Mouse (Mus musculus) thymus, adult 18-20 months (tissue): ENCODE data around the gene Epas1.

Experiments
- DNase-seq, 2 experiments: peaks; one replicate each; pipeline ENCODE4 v3.0.0; 2022; ENCODE audit warnings: mixed read lengths in 2 of 2

The Epas1 gene

GRCm38 (mm10) chr17:86832562-86833327 is 79.2 kb downstream of the Epas1 start:
- DNase-seq: no peak

- DNase-seq: no peak
Observed at GRCm38 (mm10) chr17:86833945-86834344, 80.4 kb downstream of the Epas1 start.

GRCm38 (mm10) chr17:86839308-86839707 is 85.8 kb downstream of the Epas1 start:
- no peak for DNase-seq

GRCm38 (mm10) chr17:86850700-86851337 is 97.3 kb downstream of the Epas1 start:
- DNase-seq: no peak

GRCm38 (mm10) chr17:86851782-86852181 is 98.3 kb downstream of the Epas1 start:
- DNase-seq: no peak

- DNase-seq: no peak
Observed at GRCm38 (mm10) chr17:86852591-86853031, 99.1 kb downstream of the Epas1 start.

- no peak for DNase-seq
Observed at GRCm38 (mm10) chr17:86870586-86870985, 117.1 kb downstream of the Epas1 start.

GRCm38 (mm10) chr17:86872643-86873042 is 119.1 kb downstream of the Epas1 start:
- no peak for DNase-seq

GRCm38 (mm10) chr17:86876940-86877339 is 123.4 kb downstream of the Epas1 start:
- no peak for DNase-seq

- no peak for DNase-seq
Observed at GRCm38 (mm10) chr17:86877747-86878146, 124.2 kb downstream of the Epas1 start.

- DNase-seq: no peak
Observed at GRCm38 (mm10) chr17:86880056-86880455, 126.6 kb downstream of the Epas1 start.

- peak in 1 of 2 experiments; percentile 18 for DNase-seq
Observed at GRCm38 (mm10) chr17:86880461-86881044, 127.1 kb downstream of the Epas1 start.
